Mouse (Mus musculus): ENCODE measurements around the gene Psg16. TPM values are rescaled to one million over a fixed set of nuclear protein-coding genes. Genes with fewer than 3 reads are reported as not detected.

Psg16 gene
- under 1 TPM; 0.20 TPM for total RNA-seq (2023)

GRCm38 (mm10) chr7:17073904-17074615 lies at the start of gene Psg16:
Psg16 (plus strand) TSS chr7:17074040.

GRCm38 (mm10) chr7:17027588-17028343 lies 46.1 kb upstream of the Psg16 start, which contains the start of gene Ppp5c:
Ppp5c (minus strand) TSS chr7:17027924.

GRCm38 (mm10) chr7:17062389-17062788 lies 11.5 kb upstream of the Psg16 start, which contains the start of gene Hif3a:
Hif3a (minus strand) TSS chr7:17062427.

GRCm38 (mm10) chr7:17149931-17150330 lies 76.1 kb downstream of the Psg16 start, which contains the start of gene Ceacam3:
Ceacam3 (plus strand) TSS chr7:17150282.

Other genes with a start within 250 kb of the Psg16 start
- 10 to 100 TPM; 43.2 to 52.6 TPM for gene Prkd2, start 231.1 kb upstream of the Psg16 start, total RNA-seq (2023)
- under 1 TPM in 1 of 2 experiments, not detected in 1; 0.11 TPM for gene Dact3, start 198.7 kb upstream of the Psg16 start, total RNA-seq (2023)
- gene Gng8, start 182.3 kb upstream of the Psg16 start, total RNA-seq (2023) = not detected
- gene Ptgir, start 167.6 kb upstream of the Psg16 start, total RNA-seq (2023) = 10 to 100 TPM; 29.6 to 30.3 TPM
- gene Calm3, start 149.9 kb upstream of the Psg16 start, total RNA-seq (2023) = 100 to 1,000 TPM; 224 to 233 TPM
- under 1 TPM in 1 of 2 experiments, not detected in 1; 0.13 TPM for gene Pnmal2, start 129.4 kb upstream of the Psg16 start, total RNA-seq (2023)
- not detected for gene Pnmal1, start 114.4 kb upstream of the Psg16 start, total RNA-seq (2023)
- under 1 TPM; 0.07 to 0.11 TPM for gene Gm42372, start 91.0 kb upstream of the Psg16 start, total RNA-seq (2023)
- under 1 TPM; 0.09 to 0.18 TPM for gene Ccdc8, start 81.3 kb upstream of the Psg16 start, total RNA-seq (2023)
- 10 to 100 TPM; 37.7 to 42.4 TPM for gene Ppp5c, start 46.1 kb upstream of the Psg16 start, total RNA-seq (2023)
- 1 to 10 TPM in 1 of 2 experiments, under 1 TPM in 1; 0.42 to 1.3 TPM for gene Hif3a, start 11.6 kb upstream of the Psg16 start, total RNA-seq (2023)
- not detected for gene Ceacam3, start 76.2 kb downstream of the Psg16 start, total RNA-seq (2023)
- gene Psg29, start 129.4 kb downstream of the Psg16 start, total RNA-seq (2023) = not detected

Measured in neutrophil, adult 83 days (primary cell).